Mouse (Mus musculus): ENCODE data around the gene Prkcb. TPM values are rescaled to one million over a fixed set of nuclear protein-coding genes. Genes with fewer than 3 reads are reported as not detected.

The Prkcb gene
- polyA plus RNA-seq, 1 experiment from 2014 or later = 29.4 TPM

DNA sequence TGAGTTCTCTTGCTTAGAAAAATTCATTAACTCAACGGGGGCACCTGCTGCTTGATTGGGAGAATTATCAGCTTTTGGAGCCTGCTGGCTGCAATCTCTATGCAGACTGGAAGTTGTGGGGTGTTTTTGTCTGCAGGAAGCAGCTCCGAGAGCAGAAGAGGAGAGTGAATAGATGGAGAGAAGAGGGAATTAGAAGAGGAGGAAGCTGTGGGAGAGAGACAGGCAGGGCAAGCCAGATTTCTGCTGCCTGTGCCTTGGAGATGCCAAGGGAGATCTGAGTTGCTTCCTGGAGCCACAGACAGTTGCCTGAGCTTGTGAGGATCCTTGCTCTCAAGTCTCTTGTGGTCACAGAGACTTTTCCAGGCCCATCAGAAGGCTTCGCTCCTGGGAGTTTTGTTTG lies 53.3 kb downstream of the Prkcb start:
- no peaks in the 10 kb centered on the region for H3K4me1 ChIP-seq (ENCODE audit: control insufficient read depth, insufficient read depth, low read length)
- no peak overlapping the region for H3K4me2 ChIP-seq (ENCODE audit: low read length)
- no peaks in the 10 kb centered on the region for H3K9me3 ChIP-seq (replicated peaks; ENCODE audit: control insufficient read depth, low read length)
- H3K36me3 ChIP-seq (ENCODE audit: control insufficient read depth, insufficient read depth, low read length) = no peaks in the 10 kb centered on the region
- no peaks in the 10 kb centered on the region for H3K27me3 ChIP-seq (replicated peaks; ENCODE audit: control insufficient read depth, insufficient read depth, low read length)
- ATAC-seq (no peak), DNase-seq (ENCODE audit: low spot score) (no peak)
- 47% methylated on average over 3 of the region's 3 CpGs for WGBS
- no peak overlapping the region for H3K27ac ChIP-seq (ENCODE audit: low read depth, low read length)
- no peak overlapping the region for H3K9ac ChIP-seq (ENCODE audit: low read length)
- no peak overlapping the region for H3K4me3 ChIP-seq (ENCODE audit: low read depth, low read length)

GRCm38 (mm10) chr7:122344656-122345055 lies 56.1 kb downstream of the Prkcb start:
- Histone ChIP-seq H3K4me3 (ENCODE audit: low read depth, low read length) (no peak overlapping the region), H3K27ac (ENCODE audit: low read depth, low read length) (no peak overlapping the region), H3K4me2 (ENCODE audit: low read length) (no peak overlapping the region), H3K27me3 (replicated peaks; ENCODE audit: control insufficient read depth, insufficient read depth, low read length) (no peaks in the 10 kb centered on the region), H3K4me1 (ENCODE audit: control insufficient read depth, insufficient read depth, low read length) (no peaks in the 10 kb centered on the region), H3K36me3 (ENCODE audit: control insufficient read depth, insufficient read depth, low read length) (no peaks in the 10 kb centered on the region), H3K9ac (ENCODE audit: low read length) (no peak overlapping the region), H3K9me3 (replicated peaks; ENCODE audit: control insufficient read depth, low read length) (no peaks in the 10 kb centered on the region)
- ATAC-seq (no peak), DNase-seq (ENCODE audit: low spot score) (no peak)
- 75% methylated on average over 7 of the region's 7 CpGs for WGBS

DNA sequence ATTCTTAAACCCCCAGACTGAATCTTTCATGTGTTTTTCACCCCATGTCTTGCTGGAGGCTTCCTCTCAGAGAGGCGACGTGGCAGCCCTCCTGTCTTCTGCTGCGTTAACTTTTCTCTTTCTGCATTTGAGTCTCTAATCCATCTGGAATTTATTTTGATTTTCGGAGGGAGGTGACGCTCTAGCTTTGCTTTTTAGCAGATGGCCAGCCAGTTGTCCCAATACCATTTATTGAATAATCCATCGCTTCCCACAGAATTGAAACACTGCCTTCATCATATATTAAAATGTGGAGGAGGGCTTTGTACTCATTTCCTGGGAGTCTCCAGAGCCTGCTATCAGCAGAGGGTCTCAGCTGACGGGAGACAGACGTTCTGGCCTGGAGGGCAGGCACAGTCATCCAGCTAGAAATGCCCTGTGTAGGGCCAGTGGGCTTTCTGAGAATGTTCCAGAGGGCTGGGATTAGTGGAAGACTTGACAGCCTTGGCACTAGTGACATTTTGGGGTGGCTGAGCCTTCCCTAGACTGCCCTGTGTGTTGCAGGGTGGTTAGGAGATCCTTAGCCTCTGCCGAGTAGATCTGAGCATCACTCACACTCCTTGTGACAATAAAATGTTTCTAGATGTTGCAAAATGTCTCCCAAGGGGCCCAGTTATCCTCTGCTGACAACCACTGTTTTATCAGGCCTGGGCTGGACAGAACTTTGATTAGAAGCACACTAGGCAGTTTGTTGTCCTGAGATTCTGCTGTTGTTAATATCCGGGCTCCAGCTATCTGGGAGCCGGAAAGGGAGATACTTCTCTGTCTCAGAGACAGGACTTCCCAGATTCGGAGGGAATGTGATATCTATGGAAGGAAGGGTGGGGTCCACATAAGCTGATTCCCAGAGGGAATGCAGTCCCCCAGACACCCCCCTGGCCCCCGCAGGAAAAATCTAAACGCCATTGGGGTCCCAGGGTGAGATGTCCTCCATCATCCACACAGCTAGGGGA lies 58.0 kb downstream of the Prkcb start:
- no peak overlapping the region for H3K4me2 ChIP-seq (ENCODE audit: low read length)
- H3K27me3 ChIP-seq (replicated peaks; ENCODE audit: control insufficient read depth, insufficient read depth, low read length) = no peaks in the 10 kb centered on the region
- DNase-seq (ENCODE audit: low spot score) = peak; percentile 31
- WGBS = 81% methylated on average over 14 of the region's 14 CpGs
- H3K9ac ChIP-seq (ENCODE audit: low read length) = no peak overlapping the region
- no peak overlapping the region for H3K4me3 ChIP-seq (ENCODE audit: low read depth, low read length)
- H3K36me3 ChIP-seq (ENCODE audit: control insufficient read depth, insufficient read depth, low read length) = no peaks in the 10 kb centered on the region
- no peak for ATAC-seq
- H3K9me3 ChIP-seq (replicated peaks; ENCODE audit: control insufficient read depth, low read length) = no peaks in the 10 kb centered on the region
- H3K27ac ChIP-seq (ENCODE audit: low read depth, low read length) = no peak overlapping the region
- H3K4me1 ChIP-seq (ENCODE audit: control insufficient read depth, insufficient read depth, low read length) = no peaks in the 10 kb centered on the region

DNA sequence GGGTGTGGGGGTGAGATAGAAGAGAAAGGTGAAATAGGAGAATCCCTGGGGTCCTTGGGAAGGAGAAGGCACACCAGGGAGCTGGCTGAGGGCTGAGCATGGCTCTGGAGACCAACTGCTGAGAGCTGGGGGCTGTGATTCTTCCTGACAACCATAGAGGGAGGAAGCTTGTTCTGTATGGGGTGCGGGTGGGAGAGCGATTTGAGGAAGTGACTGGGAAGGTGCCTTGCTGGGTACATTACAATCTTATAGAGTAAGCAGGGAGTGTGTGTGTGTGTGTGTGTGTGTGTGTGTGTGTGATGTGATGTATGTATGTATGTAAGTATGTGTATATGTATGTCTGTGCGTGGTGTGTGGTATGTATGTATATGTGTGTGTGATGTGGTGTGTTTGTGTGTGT lies 58.9 kb downstream of the Prkcb start:
- Histone ChIP-seq H3K9ac (ENCODE audit: low read length) (no peak overlapping the region), H3K9me3 (replicated peaks; ENCODE audit: control insufficient read depth, low read length) (no peaks in the 10 kb centered on the region), H3K27me3 (replicated peaks; ENCODE audit: control insufficient read depth, insufficient read depth, low read length) (no peaks in the 10 kb centered on the region), H3K27ac (ENCODE audit: low read depth, low read length) (no peak overlapping the region), H3K36me3 (ENCODE audit: control insufficient read depth, insufficient read depth, low read length) (no peaks in the 10 kb centered on the region), H3K4me2 (ENCODE audit: low read length) (no peak overlapping the region), H3K4me3 (ENCODE audit: low read depth, low read length) (no peak overlapping the region), H3K4me1 (ENCODE audit: control insufficient read depth, insufficient read depth, low read length) (no peaks in the 10 kb centered on the region)
- DNase-seq (ENCODE audit: low spot score) = no peak
- WGBS = 82% methylated on average over 3 of the region's 3 CpGs
- ATAC-seq = no peak

GRCm38 (mm10) chr7:122349961-122350360 lies 61.4 kb downstream of the Prkcb start:
- Histone ChIP-seq H3K4me2 (ENCODE audit: low read length) (no peak overlapping the region), H3K9me3 (replicated peaks; ENCODE audit: control insufficient read depth, low read length) (no peaks in the 10 kb centered on the region), H3K27ac (ENCODE audit: low read depth, low read length) (no peak overlapping the region), H3K4me1 (ENCODE audit: control insufficient read depth, insufficient read depth, low read length) (peaks cover 7% of the 10 kb centered on the region), H3K36me3 (ENCODE audit: control insufficient read depth, insufficient read depth, low read length) (no peaks in the 10 kb centered on the region), H3K27me3 (replicated peaks; ENCODE audit: control insufficient read depth, insufficient read depth, low read length) (no peaks in the 10 kb centered on the region), H3K9ac (ENCODE audit: low read length) (no peak overlapping the region), H3K4me3 (ENCODE audit: low read depth, low read length) (no peak overlapping the region)
- 88% methylated on average over 5 of the region's 5 CpGs for WGBS
- DNase-seq (ENCODE audit: low spot score) (no peak), ATAC-seq (no peak)

- no peaks in the 10 kb centered on the region for H3K36me3 ChIP-seq (ENCODE audit: control insufficient read depth, insufficient read depth, low read length)
- no peak overlapping the region for H3K9ac ChIP-seq (ENCODE audit: low read length)
- ATAC-seq (no peak), DNase-seq (ENCODE audit: low spot score) (no peak)
- 89% methylated on average over 2 of the region's 2 CpGs for whole genome bisulfite sequencing
- no peak overlapping the region for H3K4me3 ChIP-seq (ENCODE audit: low read depth, low read length)
- no peak overlapping the region for H3K4me2 ChIP-seq (ENCODE audit: low read length)
- H3K9me3 ChIP-seq (replicated peaks; ENCODE audit: control insufficient read depth, low read length) = no peaks in the 10 kb centered on the region
- no peaks in the 10 kb centered on the region for H3K27me3 ChIP-seq (replicated peaks; ENCODE audit: control insufficient read depth, insufficient read depth, low read length)
- H3K4me1 ChIP-seq (ENCODE audit: control insufficient read depth, insufficient read depth, low read length) = peaks cover 7% of the 10 kb centered on the region
- no peak overlapping the region for H3K27ac ChIP-seq (ENCODE audit: low read depth, low read length)
Measured at GRCm38 (mm10) chr7:122350741-122351140, 62.2 kb downstream of the Prkcb start.

DNA sequence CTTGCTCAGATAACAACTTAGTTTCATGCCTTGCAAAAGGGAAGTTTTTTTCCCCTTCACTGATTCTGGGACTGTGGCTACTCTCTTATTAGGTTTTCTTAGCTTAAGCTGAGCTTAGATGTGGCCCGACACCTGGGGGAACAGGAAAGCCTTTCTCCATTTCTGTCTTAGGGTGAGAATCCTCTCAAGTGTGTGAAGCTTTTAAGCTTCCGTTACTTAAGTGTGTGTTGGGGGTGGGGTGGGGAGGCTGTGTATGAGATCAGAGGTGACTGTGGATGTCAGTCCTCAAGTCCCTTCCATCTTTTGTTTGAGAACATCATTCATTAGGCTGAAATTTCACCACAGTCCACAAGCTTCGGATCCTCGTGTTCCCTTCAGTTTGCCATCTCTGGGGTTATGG lies 63.3 kb downstream of the Prkcb start:
- no peaks in the 10 kb centered on the region for H3K36me3 ChIP-seq (ENCODE audit: control insufficient read depth, insufficient read depth, low read length)
- 87% methylated on average over 4 of the region's 4 CpGs for WGBS
- H3K4me1 ChIP-seq (ENCODE audit: control insufficient read depth, insufficient read depth, low read length) = peaks cover 7% of the 10 kb centered on the region
- DNase-seq (ENCODE audit: low spot score) (no peak), ATAC-seq (no peak)
- H3K4me3 ChIP-seq (ENCODE audit: low read depth, low read length) = no peak overlapping the region
- H3K9me3 ChIP-seq (replicated peaks; ENCODE audit: control insufficient read depth, low read length) = no peaks in the 10 kb centered on the region
- H3K4me2 ChIP-seq (ENCODE audit: low read length) = no peak overlapping the region
- no peak overlapping the region for H3K9ac ChIP-seq (ENCODE audit: low read length)
- H3K27ac ChIP-seq (ENCODE audit: low read depth, low read length) = no peak overlapping the region
- no peaks in the 10 kb centered on the region for H3K27me3 ChIP-seq (replicated peaks; ENCODE audit: control insufficient read depth, insufficient read depth, low read length)

GRCm38 (mm10) chr7:122352566-122353277 lies 64.2 kb downstream of the Prkcb start:
- 38% methylated on average over 12 of the region's 12 CpGs for WGBS
- DNase-seq (ENCODE audit: low spot score) = peak; percentile 67
- no peaks in the 10 kb centered on the region for H3K9me3 ChIP-seq (replicated peaks; ENCODE audit: control insufficient read depth, low read length)
- no peak overlapping the region for H3K9ac ChIP-seq (ENCODE audit: low read length)
- peak; percentile 85 for ATAC-seq
- H3K27me3 ChIP-seq (replicated peaks; ENCODE audit: control insufficient read depth, insufficient read depth, low read length) = no peaks in the 10 kb centered on the region
- no peaks in the 10 kb centered on the region for H3K36me3 ChIP-seq (ENCODE audit: control insufficient read depth, insufficient read depth, low read length)
- H3K4me1 ChIP-seq (ENCODE audit: control insufficient read depth, insufficient read depth, low read length) = peaks cover 7% of the 10 kb centered on the region
- peak overlapping the region; percentile 16; the same call in 1 of the 2 replicates for H3K4me2 ChIP-seq (ENCODE audit: low read length)
- H3K4me3 ChIP-seq (ENCODE audit: low read depth, low read length) = no peak overlapping the region
- 0 out of 2 replicates have a peak overlapping the region, but pooled peaks have one; percentile 41 for H3K27ac ChIP-seq (ENCODE audit: low read depth, low read length)

- Histone ChIP-seq H3K4me2 (ENCODE audit: low read length) (no peak overlapping the region), H3K4me3 (ENCODE audit: low read depth, low read length) (no peak overlapping the region), H3K9me3 (replicated peaks; ENCODE audit: control insufficient read depth, low read length) (no peaks in the 10 kb centered on the region), H3K4me1 (ENCODE audit: control insufficient read depth, insufficient read depth, low read length) (peaks cover 7% of the 10 kb centered on the region), H3K27me3 (replicated peaks; ENCODE audit: control insufficient read depth, insufficient read depth, low read length) (no peaks in the 10 kb centered on the region), H3K9ac (ENCODE audit: low read length) (no peak overlapping the region), H3K27ac (ENCODE audit: low read depth, low read length) (no peak overlapping the region), H3K36me3 (ENCODE audit: control insufficient read depth, insufficient read depth, low read length) (no peaks in the 10 kb centered on the region)
- DNase-seq (ENCODE audit: low spot score) = no peak
- no peak for ATAC-seq
- 61% methylated on average over 4 of the region's 4 CpGs for WGBS
Measured at GRCm38 (mm10) chr7:122353329-122353728, 64.8 kb downstream of the Prkcb start.

Measured in forebrain, embryonic 14.5 days (tissue).